Mouse (Mus musculus) stomach, embryonic 16.5 days (tissue): ENCODE results near the gene Ppp1r12a. TPM values are rescaled to one million over a fixed set of nuclear protein-coding genes. Genes with fewer than 3 reads are reported as not detected.

Experiments used
- ATAC-seq: fragments of 200-750 bp; cut with Nextera tagmentation; 2 replicates; pipeline ENCODE4 v1.8.0; 2017; ENCODE audit warnings: moderate number of reproducible peaks, moderate TSS enrichment; ENCODE audit not compliant: insufficient read depth, low FRiP score
- H3K27ac ChIP-seq: fragments of 300-500 bp; sonication (generic); 2 replicates; pipeline ENCODE4 v1.5.1; 2014; ENCODE audit warnings: low read length
- H3K27me3 ChIP-seq: fragments of 300-500 bp; sonication (generic); 2 replicates; pipeline ENCODE4 v1.6.1; 2014; ENCODE audit warnings: low read length, control low read depth, mixed read lengths; ENCODE audit not compliant: control insufficient read depth, insufficient read depth
- H3K36me3 ChIP-seq: fragments of 300-500 bp; sonication (generic); 2 replicates; pipeline ENCODE4 v1.6.1; 2014; ENCODE audit warnings: low read length; ENCODE audit not compliant: control insufficient read depth, insufficient read depth
- H3K4me1 ChIP-seq: fragments of 300-500 bp; sonication (generic); 2 replicates; pipeline ENCODE4 v1.6.1; 2014; ENCODE audit warnings: low read length, control low read depth, mixed read lengths; ENCODE audit not compliant: control insufficient read depth, insufficient read depth
- H3K4me2 ChIP-seq: fragments of 300-500 bp; sonication (generic); 2 replicates; pipeline ENCODE4 v1.6.1; 2014; ENCODE audit warnings: low read depth, low read length, mixed read lengths
- H3K4me3 ChIP-seq: fragments of 300-500 bp; sonication (generic); replicated peaks from 2 replicates; pipeline ENCODE4 v1.5.1; 2014; ENCODE audit warnings: mild to moderate bottlenecking, low read length
- H3K9ac ChIP-seq: fragments of 300-500 bp; sonication (generic); 2 replicates; pipeline ENCODE4 v1.6.1; 2014; ENCODE audit warnings: low read length
- H3K9me3 ChIP-seq: fragments of 300-500 bp; sonication (generic); replicated peaks from 2 replicates; pipeline ENCODE4 v1.6.1; 2016; ENCODE audit warnings: low read length, control low read depth; ENCODE audit not compliant: control insufficient read depth
- WGBS: fragments of 180-500 bp; shearing (Covaris S2); extraction: QIAGEN DNeasy Blood & Tissue Kit; methylation state at CpG from one replicate; pipeline ENCODE4 v1.1.7; 2014; 5-methylcytosine and 5-hydroxymethylcytosine counted together
- polyA plus RNA-seq: library from polyadenylated mRNA; unstranded; fragments of >200 nt; fragmentation: Nextera tagmentation; extraction: Ambion mirVana; gene quantifications from 2 replicates; pipeline ENCODE4 v1.2.1, GENCODE M21; 2015

Ppp1r12a gene
- polyA plus RNA-seq, 1 experiment from 2014 or later = 104 TPM

DNA sequence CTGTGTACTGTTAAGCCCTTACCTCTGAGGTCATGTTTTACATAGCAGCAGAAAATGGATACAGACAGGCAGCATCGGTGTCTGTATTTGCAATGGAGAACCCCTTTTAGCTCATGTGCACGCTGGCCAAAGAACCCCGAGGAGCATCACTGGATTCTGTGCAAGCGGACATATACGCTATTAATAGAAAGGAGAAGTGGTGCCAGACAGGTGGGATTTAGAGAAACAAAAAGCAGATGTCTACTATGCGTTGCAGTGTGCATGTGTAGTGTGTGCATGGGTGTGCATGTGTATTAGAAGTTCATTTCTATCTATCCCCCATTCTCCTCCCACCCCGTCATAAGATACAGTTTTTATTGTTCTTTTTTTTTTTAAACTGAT lies 6.3 kb upstream of the Ppp1r12a start:
- H3K9me3 ChIP-seq = no peaks in the 10 kb centered on the region
- H3K27ac ChIP-seq = peak overlapping the region; percentile 58
- no peaks in the 10 kb centered on the region for H3K27me3 ChIP-seq
- 0 out of 2 replicates have a peak, but pooled peaks cover 7% of the 10 kb centered on the region for H3K4me1 ChIP-seq
- H3K36me3 ChIP-seq = no peaks in the 10 kb centered on the region
- 67% methylated on average over 7 of the region's 7 CpGs for WGBS
- H3K4me2 ChIP-seq = no peak overlapping the region
- H3K4me3 ChIP-seq = no peak overlapping the region
- no peak overlapping the region for H3K9ac ChIP-seq
- peak; percentile 76 for ATAC-seq

DNA sequence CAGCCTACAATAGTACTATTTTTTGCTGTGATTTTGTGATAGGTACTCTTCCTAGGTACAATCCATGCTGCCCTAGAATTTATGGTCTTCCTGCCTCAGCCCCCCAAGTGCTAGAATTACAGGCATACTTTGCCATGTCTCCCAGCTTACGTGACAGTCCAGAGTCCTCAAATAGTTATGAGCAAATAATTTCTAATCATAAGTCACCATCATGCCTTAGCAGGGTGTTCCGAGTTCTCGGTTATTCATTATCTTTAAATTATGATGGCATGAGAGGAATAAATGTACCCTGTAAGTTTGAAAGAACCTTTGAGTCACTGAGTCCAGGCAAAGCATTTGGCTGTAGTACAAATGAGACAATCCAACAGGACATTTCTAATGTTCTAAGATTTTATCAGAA lies 5.9 kb upstream of the Ppp1r12a start:
- ATAC-seq = no peak

DNA sequence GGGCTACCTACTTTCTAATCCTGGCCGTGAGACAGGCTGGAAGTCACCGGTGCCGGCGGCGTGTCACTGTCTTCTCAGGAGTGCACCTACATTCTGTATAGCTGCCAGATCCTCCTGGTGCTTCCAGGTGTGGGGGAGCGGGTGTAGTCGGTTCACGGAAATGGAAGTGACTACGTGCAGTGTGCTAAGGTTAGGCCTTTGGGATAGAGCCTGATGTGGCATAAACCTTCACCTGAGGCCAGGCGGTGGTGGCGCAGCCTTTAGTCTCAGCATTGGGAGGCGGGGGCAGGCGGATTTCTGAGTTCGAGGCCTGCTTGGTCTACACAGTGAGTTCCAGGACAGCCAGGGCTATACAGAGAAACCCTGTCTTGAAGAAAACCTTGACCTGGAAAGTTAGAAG lies 3.0 kb upstream of the Ppp1r12a start:
- 90% methylated on average over 14 of the region's 14 CpGs for WGBS
- no peak overlapping the region for H3K4me3 ChIP-seq

More for the DNA sequence above, 5.9 kb upstream of the Ppp1r12a start:
- Histone ChIP-seq H3K27me3 (no peaks in the 10 kb centered on the region), H3K27ac (no peak overlapping the region), H3K4me2 (no peak overlapping the region), H3K4me3 (no peak overlapping the region), H3K9ac (no peak overlapping the region), H3K9me3 (no peaks in the 10 kb centered on the region), H3K36me3 (no peaks in the 10 kb centered on the region), H3K4me1 (peaks cover 7% of the 10 kb centered on the region; the same call in 1 of the 2 replicates)
- WGBS = 67% methylated on average over 3 of the region's 3 CpGs

DNA sequence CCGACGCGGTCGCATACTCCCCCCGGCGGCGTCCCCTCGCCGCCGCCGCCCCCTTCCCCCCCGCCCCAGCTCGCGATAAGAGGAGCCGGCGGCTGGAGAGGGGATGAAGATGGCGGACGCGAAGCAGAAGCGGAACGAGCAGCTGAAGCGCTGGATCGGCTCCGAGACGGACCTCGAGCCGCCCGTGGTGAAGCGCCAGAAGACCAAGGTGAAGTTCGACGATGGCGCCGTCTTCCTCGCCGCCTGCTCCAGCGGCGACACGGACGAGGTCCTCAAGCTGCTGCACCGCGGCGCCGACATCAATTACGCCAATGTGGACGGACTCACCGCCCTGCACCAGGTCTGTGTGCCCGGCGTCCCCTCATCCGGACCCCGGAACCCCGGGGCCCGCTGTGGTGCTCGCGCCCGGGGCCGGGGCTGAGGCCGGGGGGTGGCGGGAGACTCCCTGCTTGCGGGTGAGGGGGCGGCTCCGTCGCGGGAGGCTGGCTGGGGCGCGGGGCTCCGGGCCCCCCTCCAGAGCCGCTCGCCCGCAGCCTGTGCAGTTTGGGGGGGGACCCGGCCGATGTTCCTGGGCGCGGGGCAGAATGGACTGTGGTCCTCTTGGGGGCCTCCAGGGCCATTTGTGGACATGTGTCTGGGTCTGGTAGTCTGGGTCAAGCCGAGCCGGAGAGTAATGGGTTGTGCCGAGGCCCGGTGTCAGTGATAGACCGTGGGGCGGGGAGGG lies 466 bp downstream of the Ppp1r12a start:
- H3K4me3 ChIP-seq = peak overlapping the region; percentile 100
- WGBS = 0% methylated on average over 63 of the region's 79 CpGs
- peak; percentile 10; the same call in 1 of the 2 replicates for ATAC-seq
- peak overlapping the region; percentile 78 for H3K4me2 ChIP-seq
- peak overlapping the region; percentile 100 for H3K9ac ChIP-seq
- no peaks in the 10 kb centered on the region for H3K27me3 ChIP-seq
- peaks cover 19% of the 10 kb centered on the region for H3K4me1 ChIP-seq
- no peaks in the 10 kb centered on the region for H3K9me3 ChIP-seq
- H3K27ac ChIP-seq = peak overlapping the region; percentile 99
- no peaks in the 10 kb centered on the region for H3K36me3 ChIP-seq

More for the DNA sequence above, 3.0 kb upstream of the Ppp1r12a start:
- peaks cover 7% of the 10 kb centered on the region; the same call in 1 of the 2 replicates for H3K4me1 ChIP-seq
- H3K4me2 ChIP-seq = no peak overlapping the region
- H3K36me3 ChIP-seq = no peaks in the 10 kb centered on the region
- no peaks in the 10 kb centered on the region for H3K27me3 ChIP-seq
- ATAC-seq = no peak
- no peak overlapping the region for H3K27ac ChIP-seq
- H3K9ac ChIP-seq = no peak overlapping the region
- no peaks in the 10 kb centered on the region for H3K9me3 ChIP-seq

DNA sequence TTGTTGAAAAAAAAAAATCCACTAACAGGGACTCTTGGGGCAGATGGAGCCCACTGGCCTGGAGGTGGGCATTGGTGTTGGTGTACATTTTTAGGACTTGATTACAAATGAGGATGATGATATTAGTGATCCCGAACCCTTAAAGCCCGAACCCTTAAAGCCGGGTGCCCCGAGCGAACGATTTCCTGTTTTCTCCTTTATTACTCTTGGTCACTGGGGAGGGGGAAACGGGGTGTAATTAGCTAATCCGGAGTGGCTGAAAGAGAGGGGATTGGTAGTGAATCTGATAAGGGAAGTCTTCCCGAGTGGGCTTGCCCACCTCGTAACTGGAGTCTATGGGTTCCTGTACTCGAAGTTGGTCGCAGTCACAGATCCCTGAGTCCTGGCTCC lies 1.0 kb downstream of the Ppp1r12a start:
- peak overlapping the region; percentile 100 for H3K4me3 ChIP-seq
- H3K4me2 ChIP-seq = peak overlapping the region; percentile 78
- peak overlapping the region; percentile 100 for H3K9ac ChIP-seq
- H3K27me3 ChIP-seq = no peaks in the 10 kb centered on the region
- H3K27ac ChIP-seq = peak overlapping the region; percentile 99
- H3K36me3 ChIP-seq = no peaks in the 10 kb centered on the region
- H3K9me3 ChIP-seq = no peaks in the 10 kb centered on the region
- peaks cover 22% of the 10 kb centered on the region for H3K4me1 ChIP-seq
- no peak for ATAC-seq
- WGBS = 0% methylated on average over 12 of the region's 12 CpGs

DNA sequence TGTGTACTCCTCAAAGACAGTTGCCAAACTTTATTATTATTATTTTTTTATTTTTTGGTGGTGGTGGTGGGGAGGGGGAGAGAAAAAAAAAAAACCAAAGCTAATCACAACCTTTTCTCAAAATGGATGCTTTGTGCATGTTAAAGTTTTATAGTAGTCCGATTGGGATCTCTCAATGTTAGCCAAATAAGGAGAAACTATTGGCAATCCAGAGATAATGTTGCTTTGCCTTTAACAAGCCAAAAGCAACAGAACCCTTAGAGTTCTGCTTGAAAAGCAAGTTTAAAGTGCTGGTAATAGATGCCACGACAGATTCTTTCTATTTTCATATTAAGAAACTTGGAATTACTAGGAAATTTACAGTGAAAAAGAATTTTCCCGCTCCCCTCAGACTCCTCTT lies 1.5 kb downstream of the Ppp1r12a start:
- Histone ChIP-seq H3K27ac (peak overlapping the region; percentile 99), H3K9me3 (no peaks in the 10 kb centered on the region), H3K4me1 (peaks cover 22% of the 10 kb centered on the region), H3K27me3 (no peaks in the 10 kb centered on the region), H3K36me3 (no peaks in the 10 kb centered on the region), H3K9ac (peak overlapping the region; percentile 100), H3K4me3 (peak overlapping the region; percentile 100), H3K4me2 (peak overlapping the region; percentile 78)
- 10% methylated on average over 3 of the region's 3 CpGs for WGBS
- no peak for ATAC-seq

DNA sequence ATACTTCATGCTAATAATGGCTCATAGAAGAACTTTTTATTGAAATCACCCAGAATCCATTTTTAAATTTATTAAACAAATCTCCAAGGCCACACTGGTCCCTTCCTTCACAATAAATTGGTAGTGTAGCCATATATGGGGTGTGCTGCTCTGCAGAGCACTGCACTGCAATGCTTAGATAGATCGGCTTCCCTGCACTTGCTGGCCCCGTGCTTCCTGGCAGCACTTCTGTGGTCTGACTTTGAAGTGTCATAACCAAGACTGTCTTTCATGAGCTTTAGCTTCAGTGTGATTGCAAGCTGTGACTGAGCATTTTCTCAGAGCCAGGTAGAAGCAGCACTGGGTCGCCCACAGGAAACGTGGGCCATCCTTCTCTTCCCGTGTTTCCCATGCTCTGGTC lies 5.8 kb downstream of the Ppp1r12a start:
- H3K9ac ChIP-seq = no peak overlapping the region
- H3K4me1 ChIP-seq = peaks cover 31% of the 10 kb centered on the region
- no peak for ATAC-seq
- 73% methylated on average over 5 of the region's 5 CpGs for WGBS
- no peaks in the 10 kb centered on the region for H3K27me3 ChIP-seq
- H3K4me3 ChIP-seq = no peak overlapping the region
- no peaks in the 10 kb centered on the region for H3K9me3 ChIP-seq
- no peak overlapping the region for H3K4me2 ChIP-seq
- H3K27ac ChIP-seq = 0 out of 2 replicates have a peak overlapping the region, but pooled peaks have one; percentile 42
- no peaks in the 10 kb centered on the region for H3K36me3 ChIP-seq

DNA sequence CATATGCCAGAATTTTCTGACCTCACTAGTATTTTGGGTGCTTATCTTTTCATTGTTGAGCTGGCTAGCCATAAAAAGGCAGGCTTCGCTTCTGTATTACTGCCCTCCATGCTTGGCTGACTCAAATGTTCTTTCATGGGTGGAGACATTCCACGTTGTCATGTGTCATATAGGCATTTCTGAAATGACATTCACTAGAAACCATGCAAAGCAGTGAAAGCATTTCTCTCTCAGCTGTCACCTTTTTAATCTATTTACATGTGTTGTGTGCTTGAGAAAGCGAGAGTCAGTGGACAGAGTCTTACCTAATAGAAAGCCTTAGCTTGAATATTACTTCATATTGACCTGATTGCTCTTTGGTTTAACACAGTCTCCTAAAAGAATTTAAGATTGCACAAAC lies 8.8 kb downstream of the Ppp1r12a start:
- Histone ChIP-seq H3K9ac (no peak overlapping the region), H3K27me3 (no peaks in the 10 kb centered on the region), H3K36me3 (no peaks in the 10 kb centered on the region), H3K9me3 (no peaks in the 10 kb centered on the region), H3K4me3 (no peak overlapping the region), H3K4me1 (peaks cover 23% of the 10 kb centered on the region; the same call in 1 of the 2 replicates), H3K27ac (no peak overlapping the region), H3K4me2 (no peak overlapping the region)
- 65% methylated on average over 3 of the region's 3 CpGs for WGBS
- ATAC-seq = no peak

DNA sequence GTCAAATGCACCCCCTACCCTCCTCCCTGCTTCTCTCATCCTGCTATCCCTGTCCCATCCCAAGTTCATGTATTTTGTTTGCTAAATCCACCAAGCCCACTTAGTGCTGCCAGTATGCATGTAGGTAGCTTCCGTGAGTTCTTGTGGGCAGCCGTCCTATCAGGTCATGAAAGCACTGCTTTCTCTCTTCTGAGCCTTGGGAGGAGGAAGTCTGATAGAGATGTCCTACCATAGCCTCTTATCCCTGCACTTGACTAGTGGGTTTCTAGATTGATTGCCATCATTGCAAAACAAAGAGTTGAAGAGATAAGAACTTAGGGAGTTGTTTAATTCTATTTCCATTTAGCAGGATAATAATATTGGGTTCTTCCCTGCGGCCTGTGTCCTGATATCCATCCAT lies 9.6 kb downstream of the Ppp1r12a start:
- Histone ChIP-seq H3K4me2 (no peak overlapping the region), H3K4me3 (no peak overlapping the region), H3K4me1 (peaks cover 18% of the 10 kb centered on the region; the same call in 1 of the 2 replicates), H3K27ac (no peak overlapping the region), H3K27me3 (no peaks in the 10 kb centered on the region), H3K36me3 (no peaks in the 10 kb centered on the region), H3K9me3 (no peaks in the 10 kb centered on the region), H3K9ac (no peak overlapping the region)
- 61% methylated on average over 3 of the region's 3 CpGs for WGBS
- no peak for ATAC-seq
